Mouse (Mus musculus) heart, embryonic 12.5 days (tissue): ENCODE measurements around the gene Pdlim1. TPM values are rescaled to one million over a fixed set of nuclear protein-coding genes. Genes with fewer than 3 reads are reported as not detected.
A peak's percentile ranks its signal among the peaks of the same experiment; 100 is the strongest.

Experiments
- ATAC-seq: fragments of 200-750 bp; cut with Nextera tagmentation; 2 replicates; pipeline ENCODE4 v1.8.0; 2017; ENCODE audit warnings: moderate TSS enrichment, moderate library complexity; ENCODE audit not compliant: insufficient number of reproducible peaks, low FRiP score
- H3K27ac ChIP-seq: fragments of 300-500 bp; sonication (generic); 2 replicates; pipeline ENCODE4 v1.5.1; 2016; ENCODE audit warnings: mild to moderate bottlenecking, moderate library complexity; ENCODE audit not compliant: poor library complexity, severe bottlenecking
- H3K27me3 ChIP-seq: fragments of 300-500 bp; sonication (generic); replicated peaks from 2 replicates; pipeline ENCODE4 v1.6.1; 2016; ENCODE audit warnings: mild to moderate bottlenecking, moderate library complexity
- H3K36me3 ChIP-seq: fragments of 300-500 bp; sonication (generic); 2 replicates; pipeline ENCODE4 v1.6.1; 2016; ENCODE audit warnings: mild to moderate bottlenecking, moderate library complexity
- H3K4me1 ChIP-seq: fragments of 300-500 bp; sonication (generic); replicated peaks from 2 replicates; pipeline ENCODE4 v1.6.1; 2016; ENCODE audit warnings: mild to moderate bottlenecking
- H3K4me2 ChIP-seq: fragments of 300-500 bp; sonication (generic); 2 replicates; pipeline ENCODE4 v1.6.1; 2016; ENCODE audit warnings: mild to moderate bottlenecking, moderate library complexity
- H3K4me3 ChIP-seq: fragments of 300-500 bp; sonication (generic); 2 replicates; pipeline ENCODE4 v1.5.1; 2016; ENCODE audit warnings: mild to moderate bottlenecking
- H3K9ac ChIP-seq: fragments of 300-500 bp; sonication (generic); 2 replicates; pipeline ENCODE4 v1.6.1; 2016; ENCODE audit warnings: mild to moderate bottlenecking, moderate library complexity
- H3K9me3 ChIP-seq: fragments of 300-500 bp; sonication (generic); replicated peaks from 2 replicates; pipeline ENCODE4 v1.6.1; 2016; ENCODE audit warnings: mild to moderate bottlenecking, moderate library complexity
- WGBS: fragments of 180-500 bp; shearing (Covaris S2); methylation state at CpG from one replicate; pipeline ENCODE4 v1.1.7; 2016; 5-methylcytosine and 5-hydroxymethylcytosine counted together
- polyA plus RNA-seq: library from polyadenylated mRNA; unstranded; fragments of >200 nt; fragmentation: Nextera tagmentation; extraction: Ambion mirVana; gene quantifications from 2 replicates; pipeline ENCODE4 v1.2.1, GENCODE M21; 2016

The Pdlim1 gene
- polyA plus RNA-seq, 1 experiment from 2014 or later: 311 TPM

GRCm38 (mm10) chr19:40284704-40285103 lies 13.1 kb upstream of the Pdlim1 start:
- peaks cover 11% of the 10 kb centered on the region for H3K4me1 ChIP-seq
- H3K27ac ChIP-seq: no peak overlapping the region
- no peaks in the 10 kb centered on the region for H3K36me3 ChIP-seq
- peaks cover 7% of the 10 kb centered on the region for H3K9me3 ChIP-seq
- 86% methylated on average over 2 of the region's 2 CpGs for WGBS
- no peak for ATAC-seq
- no peaks in the 10 kb centered on the region for H3K27me3 ChIP-seq
- H3K4me2 ChIP-seq: no peak overlapping the region
- no peak overlapping the region for H3K4me3 ChIP-seq
- H3K9ac ChIP-seq: no peak overlapping the region

DNA sequence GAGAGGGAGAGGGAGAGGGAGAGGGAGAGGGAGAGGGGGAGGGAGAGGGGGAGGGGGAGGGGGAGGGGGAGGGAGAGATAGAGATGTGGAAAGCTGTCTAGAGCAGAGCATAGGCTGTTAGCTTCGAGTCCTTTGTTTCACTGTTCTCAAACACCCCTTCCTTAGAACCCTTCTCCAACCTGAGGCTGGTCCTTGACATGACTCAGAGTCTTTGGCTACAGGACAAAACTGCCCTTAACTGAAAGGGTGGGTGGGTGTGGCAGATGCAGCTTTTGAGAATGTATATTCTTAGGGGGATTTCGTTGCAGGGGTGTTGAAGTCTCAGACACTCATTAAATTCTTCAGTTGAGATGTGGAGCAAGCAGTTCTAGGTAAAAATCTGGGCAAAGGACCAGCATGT lies 11.8 kb upstream of the Pdlim1 start:
- WGBS: 62% methylated on average over 2 of the region's 2 CpGs
- peaks cover 11% of the 10 kb centered on the region for H3K4me1 ChIP-seq

DNA sequence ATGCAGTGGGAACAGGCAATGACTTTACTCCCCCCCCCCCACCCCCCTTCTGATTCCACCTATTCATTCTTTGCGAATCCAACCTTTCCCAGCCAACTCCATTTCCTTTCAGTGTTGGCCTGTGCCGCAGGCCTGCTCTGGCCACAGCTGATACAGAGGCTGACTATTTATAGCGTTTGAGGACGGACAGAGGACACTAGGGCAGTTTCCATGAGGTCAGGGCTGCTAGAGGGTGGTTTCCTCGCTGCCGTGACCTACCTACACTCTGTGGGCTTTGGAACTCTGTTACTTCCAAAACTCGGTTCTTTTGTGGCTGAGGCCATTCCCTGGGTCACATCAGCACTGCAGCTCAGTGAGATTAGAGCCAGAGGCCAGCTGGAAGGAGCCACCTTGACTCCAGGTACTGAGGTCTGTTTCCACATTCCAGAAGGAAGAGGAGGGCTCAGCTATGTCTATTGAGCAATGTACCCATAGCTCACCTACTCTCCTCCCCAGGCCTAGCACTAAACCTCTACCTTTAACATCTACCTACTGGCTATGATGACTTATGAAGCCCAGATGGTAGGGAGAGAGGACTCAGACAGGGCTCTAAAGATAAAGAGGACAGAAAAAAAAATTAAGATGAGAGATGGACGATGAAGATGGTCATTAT lies 6.9 kb upstream of the Pdlim1 start:
- no peaks in the 10 kb centered on the region for H3K27me3 ChIP-seq
- no peak overlapping the region for H3K9ac ChIP-seq
- H3K9me3 ChIP-seq: peaks cover 7% of the 10 kb centered on the region
- peaks cover 12% of the 10 kb centered on the region for H3K4me1 ChIP-seq
- no peaks in the 10 kb centered on the region for H3K36me3 ChIP-seq
- ATAC-seq: peak; percentile 88
- no peak overlapping the region; the same call in 1 of the 2 replicates for H3K4me2 ChIP-seq
- H3K4me3 ChIP-seq: no peak overlapping the region
- 31% methylated on average over 8 of the region's 8 CpGs for WGBS
- H3K27ac ChIP-seq: peak overlapping the region; percentile 72

More for the DNA sequence above, 11.8 kb upstream of the Pdlim1 start:
- Histone ChIP-seq H3K27me3 (no peaks in the 10 kb centered on the region), H3K36me3 (no peaks in the 10 kb centered on the region), H3K4me3 (no peak overlapping the region), H3K9me3 (peaks cover 7% of the 10 kb centered on the region), H3K4me2 (no peak overlapping the region), H3K9ac (no peak overlapping the region), H3K27ac (no peak overlapping the region)
- ATAC-seq: no peak

GRCm38 (mm10) chr19:40277494-40277893 lies 5.9 kb upstream of the Pdlim1 start:
- WGBS: 90% methylated on average over 8 of the region's 8 CpGs
- H3K9me3 ChIP-seq: peaks cover 6% of the 10 kb centered on the region
- H3K36me3 ChIP-seq: no peaks in the 10 kb centered on the region
- no peak overlapping the region for H3K27ac ChIP-seq
- H3K4me3 ChIP-seq: no peak overlapping the region
- no peak for ATAC-seq
- H3K4me2 ChIP-seq: no peak overlapping the region
- peaks cover 12% of the 10 kb centered on the region for H3K4me1 ChIP-seq
- no peak overlapping the region for H3K9ac ChIP-seq
- no peaks in the 10 kb centered on the region for H3K27me3 ChIP-seq

DNA sequence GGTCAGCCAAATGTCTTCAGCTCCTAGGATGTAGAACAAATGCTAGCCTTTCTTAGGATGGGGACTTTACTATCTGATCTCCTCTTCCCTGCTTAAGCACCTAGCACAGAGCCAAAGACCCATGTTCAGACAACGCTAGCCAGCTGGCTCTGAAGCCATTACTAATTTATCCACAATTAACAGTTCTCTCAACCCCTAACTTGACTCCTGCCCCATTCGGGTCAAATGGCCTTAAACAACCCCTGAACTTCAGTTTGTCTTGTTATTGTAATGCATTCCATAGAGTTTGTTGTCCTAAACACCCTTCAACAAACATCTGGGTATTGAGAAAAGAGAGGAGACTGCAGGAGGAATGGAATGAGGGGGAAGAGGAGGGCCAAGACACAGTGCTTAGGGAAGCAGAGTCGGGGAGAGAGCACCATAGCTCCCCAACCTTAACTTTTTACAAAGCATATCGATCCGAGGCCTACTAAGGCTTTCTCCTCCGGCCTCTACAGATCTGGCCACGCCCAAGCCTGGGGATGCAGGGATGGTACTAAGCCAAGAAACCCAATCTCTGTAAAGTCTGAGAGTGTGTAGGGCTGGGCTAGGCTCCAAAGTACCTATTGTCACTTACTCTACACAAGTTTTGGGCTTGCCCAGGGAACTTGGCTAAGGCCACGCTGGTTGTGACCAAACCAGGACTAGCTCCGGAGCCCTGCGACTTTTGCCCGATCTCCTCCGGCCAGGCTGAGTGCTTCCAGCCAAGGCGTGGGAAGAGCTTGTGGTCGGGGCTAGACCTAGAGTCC lies 4.0 kb upstream of the Pdlim1 start:
- Histone ChIP-seq H3K27ac (no peak overlapping the region), H3K36me3 (no peaks in the 10 kb centered on the region), H3K4me1 (peaks cover 19% of the 10 kb centered on the region), H3K9ac (no peak overlapping the region), H3K27me3 (no peaks in the 10 kb centered on the region), H3K9me3 (no peaks in the 10 kb centered on the region), H3K4me3 (no peak overlapping the region), H3K4me2 (no peak overlapping the region)
- no peak for ATAC-seq
- 81% methylated on average over 14 of the region's 14 CpGs for whole genome bisulfite sequencing

GRCm38 (mm10) chr19:40272674-40273073 lies 1.0 kb upstream of the Pdlim1 start:
- H3K9me3 ChIP-seq: no peaks in the 10 kb centered on the region
- H3K4me2 ChIP-seq: no peak overlapping the region
- H3K27ac ChIP-seq: no peak overlapping the region
- H3K36me3 ChIP-seq: no peaks in the 10 kb centered on the region
- no peak overlapping the region for H3K9ac ChIP-seq
- H3K4me3 ChIP-seq: no peak overlapping the region
- peaks cover 23% of the 10 kb centered on the region for H3K4me1 ChIP-seq
- 53% methylated on average over 13 of the region's 13 CpGs for WGBS
- no peak for ATAC-seq
- H3K27me3 ChIP-seq: no peaks in the 10 kb centered on the region

DNA sequence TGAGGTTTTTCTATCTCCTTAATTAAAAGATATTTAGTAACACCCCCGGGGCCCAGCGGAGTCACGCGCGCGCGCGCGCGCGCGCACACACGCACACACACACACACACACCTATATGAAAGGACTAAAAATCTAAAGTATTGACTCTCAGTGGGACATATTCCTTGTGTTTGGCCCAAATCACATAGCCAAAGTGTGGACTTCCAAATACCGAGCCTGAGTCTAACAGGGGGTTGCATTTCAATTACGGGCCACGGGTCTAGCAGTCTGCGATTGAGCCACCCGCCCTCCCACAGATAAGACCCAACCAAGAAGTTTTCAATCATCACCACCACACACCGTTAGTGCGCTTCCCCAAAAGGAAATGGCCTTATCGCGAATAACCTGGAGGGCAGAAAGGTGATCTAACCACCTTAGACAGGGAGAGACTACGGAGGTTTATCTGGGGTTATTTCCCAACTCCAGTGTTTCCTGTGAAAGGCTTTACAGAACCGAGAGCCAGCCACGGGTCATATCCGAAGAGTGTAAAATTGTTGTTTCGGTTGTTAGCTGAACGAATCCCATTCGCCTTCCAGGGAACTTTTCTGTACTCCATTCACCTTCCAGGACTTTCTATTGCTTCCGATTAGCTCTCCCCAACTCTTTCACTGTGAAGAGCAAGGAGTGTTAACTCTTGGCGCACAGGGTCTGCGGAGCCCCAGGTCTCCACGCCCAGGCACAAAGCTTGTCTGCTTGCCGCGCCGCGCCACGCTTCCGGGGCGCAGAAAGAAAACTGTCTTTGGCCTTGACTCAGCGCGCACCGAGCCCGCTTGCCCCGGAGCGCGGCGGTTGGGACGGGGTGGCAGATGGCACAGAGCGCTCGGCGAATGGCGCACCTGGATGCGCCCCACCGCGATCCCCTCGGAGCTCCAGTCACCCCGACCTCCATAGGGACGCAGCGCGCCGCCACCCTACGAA lies 1.0 kb downstream of the Pdlim1 start:
- peak overlapping the region; percentile 90 for H3K9ac ChIP-seq
- H3K27ac ChIP-seq: peak overlapping the region; percentile 83
- no peaks in the 10 kb centered on the region for H3K9me3 ChIP-seq
- WGBS: 4% methylated on average over 63 of the region's 63 CpGs
- peak overlapping the region; percentile 75 for H3K4me2 ChIP-seq
- H3K4me3 ChIP-seq: peak overlapping the region; percentile 81
- H3K4me1 ChIP-seq: peaks cover 30% of the 10 kb centered on the region
- ATAC-seq: peak; percentile 50
- H3K36me3 ChIP-seq: no peaks in the 10 kb centered on the region; the same call in 1 of the 2 replicates
- H3K27me3 ChIP-seq: no peaks in the 10 kb centered on the region

DNA sequence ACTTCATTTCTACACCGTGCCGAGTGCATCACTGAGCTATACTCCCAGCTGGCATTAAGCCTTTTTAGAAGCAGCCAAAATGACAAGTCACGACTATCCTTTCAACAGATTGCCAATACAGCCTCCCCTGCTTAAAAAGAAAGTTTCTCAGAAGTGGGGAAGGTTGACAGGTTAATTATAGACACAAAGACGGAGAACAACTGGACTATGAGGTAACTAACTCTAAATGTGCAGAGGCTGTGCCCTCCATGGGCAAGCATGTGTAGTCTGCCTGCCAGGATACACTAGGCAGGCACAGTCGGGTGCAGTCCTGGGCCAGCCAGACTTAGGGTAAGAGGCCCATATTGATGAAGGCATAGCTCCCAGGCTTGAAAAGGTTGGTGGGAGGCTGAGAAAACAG lies 2.1 kb downstream of the Pdlim1 start:
- Histone ChIP-seq H3K4me2 (peak overlapping the region; percentile 75), H3K4me1 (peaks cover 30% of the 10 kb centered on the region), H3K27ac (peak overlapping the region; percentile 7; the same call in 1 of the 2 replicates), H3K27me3 (no peaks in the 10 kb centered on the region), H3K36me3 (peaks cover 6% of the 10 kb centered on the region; the same call in 1 of the 2 replicates), H3K9me3 (no peaks in the 10 kb centered on the region), H3K4me3 (peak overlapping the region; percentile 81), H3K9ac (peak overlapping the region; percentile 90)
- no peak for ATAC-seq
- 43% methylated on average over 5 of the region's 5 CpGs for WGBS

GRCm38 (mm10) chr19:40268493-40268892 lies 3.1 kb downstream of the Pdlim1 start:
- no peak overlapping the region for H3K27ac ChIP-seq

DNA sequence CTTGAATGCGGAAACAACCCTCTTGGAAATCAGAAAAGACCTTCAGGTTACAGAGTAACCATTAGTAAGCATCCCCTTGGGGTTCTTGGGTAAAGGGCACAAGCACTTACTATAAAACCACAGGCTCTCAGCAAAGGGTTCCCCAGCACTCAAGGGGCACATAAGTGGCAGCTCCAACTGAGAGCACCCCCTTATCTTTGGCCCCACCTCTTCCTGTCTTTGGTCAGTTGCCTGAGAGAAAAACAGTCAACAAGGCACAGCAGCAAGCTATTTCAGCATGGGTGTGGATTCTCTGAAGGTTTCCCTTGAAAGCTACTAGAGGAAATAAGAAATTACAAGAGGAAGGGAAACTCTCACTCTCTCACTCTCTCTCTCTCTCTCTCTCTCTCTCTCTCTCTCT lies 4.3 kb downstream of the Pdlim1 start:
- no peaks in the 10 kb centered on the region for H3K27me3 ChIP-seq
- peak overlapping the region; percentile 1; the same call in 1 of the 2 replicates for H3K9ac ChIP-seq
- no peak overlapping the region for H3K4me3 ChIP-seq
- peak overlapping the region; percentile 20; the same call in 1 of the 2 replicates for H3K4me2 ChIP-seq
- peak overlapping the region; percentile 49 for H3K27ac ChIP-seq
- H3K4me1 ChIP-seq: peaks cover 30% of the 10 kb centered on the region
- WGBS: 78% methylated on average over 1 of the region's 1 CpGs
- ATAC-seq: no peak
- H3K9me3 ChIP-seq: no peaks in the 10 kb centered on the region
- H3K36me3 ChIP-seq: peaks cover 16% of the 10 kb centered on the region; the same call in 1 of the 2 replicates

More at GRCm38 (mm10) chr19:40268493-40268892, 3.1 kb downstream of the Pdlim1 start:
- WGBS: 73% methylated on average over 3 of the region's 3 CpGs
- Histone ChIP-seq H3K4me1 (peaks cover 30% of the 10 kb centered on the region), H3K9me3 (no peaks in the 10 kb centered on the region), H3K9ac (no peak overlapping the region), H3K27me3 (no peaks in the 10 kb centered on the region), H3K4me3 (no peak overlapping the region), H3K36me3 (peaks cover 10% of the 10 kb centered on the region; the same call in 1 of the 2 replicates), H3K4me2 (peak overlapping the region; percentile 30)
- no peak for ATAC-seq
